In the genomic region with DNA sequence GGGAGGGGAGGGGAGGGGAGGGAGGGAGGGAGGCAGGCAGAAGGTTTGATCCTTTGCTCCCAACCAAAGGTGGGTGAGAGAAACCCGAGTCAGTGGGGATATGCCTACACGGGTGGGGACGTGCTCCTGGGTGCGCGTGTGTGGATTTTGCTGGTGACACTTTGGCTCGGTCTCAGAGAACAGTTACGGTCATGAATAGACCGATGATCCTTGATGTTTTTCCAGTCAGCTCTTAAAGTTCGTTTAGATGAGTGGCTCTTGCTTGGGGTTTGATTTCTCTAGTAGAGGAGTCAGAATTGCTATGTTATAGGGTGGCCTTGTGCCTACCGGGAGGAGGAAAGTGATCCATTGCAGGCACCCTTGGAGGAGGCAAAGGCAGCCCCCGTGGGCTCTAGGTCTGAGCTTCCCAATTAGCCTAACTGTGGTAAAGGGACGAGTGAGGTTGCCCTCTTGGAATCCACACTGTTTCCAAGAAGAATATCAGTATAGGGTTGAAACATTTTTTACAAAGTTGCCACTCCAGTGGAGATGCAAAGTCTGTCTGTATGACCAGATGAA, we compare ENCODE assay signal across 8 mouse cellular contexts. TPM values are rescaled to one million over a fixed set of nuclear protein-coding genes. Genes with fewer than 3 reads are reported as not detected.
DNase-seq lines count a peak whose midpoint lies in the region; ATAC-seq and TF ChIP-seq lines count a peak whose summit lies in the region.

No protein-coding gene starts in this region.

- no peak for TF ChIP-seq CTCF in kidney, postnatal 0 days (IDR thresholded peaks at IDR 0.05; ENCODE audit: low read depth)

- 7% methylated on average over 12 of the region's 12 CpGs for WGBS in kidney, postnatal 0 days
- WGBS in hindbrain, embryonic 12.5 days = 7% methylated on average over 12 of the region's 12 CpGs
- 3% methylated on average over 12 of the region's 12 CpGs for WGBS in midbrain, embryonic 15.5 days

- H3K9ac ChIP-seq in kidney, postnatal 0 days (ENCODE audit: low read depth, low read length) = peak overlapping the region; percentile 31
- H3K9ac ChIP-seq in hindbrain, embryonic 12.5 days = peak overlapping the region; percentile 59
- 0 out of 2 replicates have a peak overlapping the region, but pooled peaks have one; percentile 6 for H3K9ac ChIP-seq in midbrain, embryonic 15.5 days

- H3K4me2 ChIP-seq in kidney, postnatal 0 days (ENCODE audit: low read length) = peak overlapping the region; percentile 66
- H3K4me2 ChIP-seq in hindbrain, embryonic 12.5 days (replicated peaks) = peak overlapping the region; percentile 75
- H3K4me2 ChIP-seq in midbrain, embryonic 15.5 days = peak overlapping the region; percentile 93

- H3K4me1 ChIP-seq in kidney, postnatal 0 days (replicated peaks; ENCODE audit: insufficient read depth, low read length) = peaks cover 6% of the 10 kb centered on the region; the same call in 1 of the 2 replicates
- H3K4me1 ChIP-seq in hindbrain, embryonic 12.5 days = peaks cover 30% of the 10 kb centered on the region
- H3K4me1 ChIP-seq in midbrain, embryonic 15.5 days = peaks cover 25% of the 10 kb centered on the region

- peak overlapping the region; percentile 46 for H3K4me3 ChIP-seq in kidney, postnatal 0 days (replicated peaks; ENCODE audit: low read depth, low read length)
- H3K4me3 ChIP-seq in hindbrain, embryonic 12.5 days = peak overlapping the region; percentile 64
- H3K4me3 ChIP-seq in midbrain, embryonic 15.5 days = peak overlapping the region; percentile 72

- no peak for DNase-seq in kidney, postnatal 0 days (ENCODE audit: low spot score)
- DNase-seq in kidney, postnatal 4 days = no peak
- DNase-seq in cerebellum, postnatal 14 days = peak; percentile 30 to 48
- DNase-seq in urinary bladder, postnatal 36 days (ENCODE audit: low spot score in 2 of 2) = no peak
- DNase-seq in testis, postnatal 10 days (ENCODE audit: low spot score) = no peak
- no peak for DNase-seq in left cerebral cortex, adult 8-10 months (ENCODE audit: low spot score in 2 of 2)

- H3K9me3 ChIP-seq in kidney, postnatal 0 days (replicated peaks; ENCODE audit: low read length) = no peaks in the 10 kb centered on the region
- H3K9me3 ChIP-seq in hindbrain, embryonic 12.5 days (replicated peaks) = no peaks in the 10 kb centered on the region
- no peaks in the 10 kb centered on the region for H3K9me3 ChIP-seq in midbrain, embryonic 15.5 days

- no peaks in the 10 kb centered on the region for H3K27me3 ChIP-seq in kidney, postnatal 0 days (ENCODE audit: insufficient read depth, low read length)
- no peaks in the 10 kb centered on the region for H3K27me3 ChIP-seq in hindbrain, embryonic 12.5 days
- H3K27me3 ChIP-seq in midbrain, embryonic 15.5 days (replicated peaks) = no peaks in the 10 kb centered on the region

- no peaks in the 10 kb centered on the region for H3K36me3 ChIP-seq in kidney, postnatal 0 days (ENCODE audit: insufficient read depth, low read length)
- no peaks in the 10 kb centered on the region; the same call in 1 of the 2 replicates for H3K36me3 ChIP-seq in hindbrain, embryonic 12.5 days
- H3K36me3 ChIP-seq in midbrain, embryonic 15.5 days (replicated peaks) = no peaks in the 10 kb centered on the region

- no peak overlapping the region for H3K27ac ChIP-seq in kidney, postnatal 0 days
- no peak overlapping the region for H3K27ac ChIP-seq in hindbrain, embryonic 12.5 days
- H3K27ac ChIP-seq in midbrain, embryonic 15.5 days = no peak overlapping the region

- no peak for ATAC-seq in kidney, postnatal 0 days (replicated peaks; ENCODE audit: low FRiP score, low read depth)
- ATAC-seq in hindbrain, embryonic 12.5 days (ENCODE audit: low FRiP score) = no peak
- no peak for ATAC-seq in midbrain, embryonic 15.5 days (replicated peaks)

RNA-seq across cellular contexts. Expression of a gene that starts 1.3 kb away (rescaled TPM):
- polyA plus RNA-seq in kidney, postnatal 0 days (2015; fragmentation: Nextera tagmentation; extraction: Ambion mirVana) = 2.1 and 2.3 TPM in 2 replicates
- polyA plus RNA-seq in hindbrain, embryonic 12.5 days (2016; fragmentation: Nextera tagmentation; extraction: Ambion mirVana) = 1.7 and 1.9 TPM in 2 replicates
- 0.84 and 1.2 TPM in 2 replicates for polyA plus RNA-seq in midbrain, embryonic 15.5 days (2015; fragmentation: Nextera tagmentation; extraction: Ambion mirVana)
- total RNA-seq in left cerebral cortex, adult 8-10 months (2022) = under 1 TPM in 2 of 4 experiments, not detected in 2; 0.37 to 0.39 TPM

RNA-seq across cellular contexts. Expression of a gene that starts 22.3 kb away (rescaled TPM):
- polyA plus RNA-seq in kidney, postnatal 0 days (2015; fragmentation: Nextera tagmentation; extraction: Ambion mirVana) = 3.1 and 3.4 TPM in 2 replicates
- 7.5 and 8.0 TPM in 2 replicates for polyA plus RNA-seq in hindbrain, embryonic 12.5 days (2016; fragmentation: Nextera tagmentation; extraction: Ambion mirVana)
- polyA plus RNA-seq in midbrain, embryonic 15.5 days (2015; fragmentation: Nextera tagmentation; extraction: Ambion mirVana) = 4.9 and 5.2 TPM in 2 replicates
- total RNA-seq in left cerebral cortex, adult 8-10 months (2022) = 1 to 10 TPM; 5.5 to 7.1 (median 6.2) TPM

Comparison
In these comparisons a context has a peak if more than half of its experiments do, and no peak if none do; other contexts are left out.
1. DNase-seq: peak in cerebellum, postnatal 14 days (2 of 2); none in kidney, postnatal 0 days (single experiment), kidney, postnatal 4 days (0 of 2), urinary bladder, postnatal 36 days (0 of 2), testis, postnatal 10 days (single experiment) and left cerebral cortex, adult 8-10 months (0 of 2).
2. H3K9ac ChIP-seq: peak in every context shown above with its lines; median percentile 59 in hindbrain, embryonic 12.5 days; 31 in kidney, postnatal 0 days; 6 in midbrain, embryonic 15.5 days.
3. Peak in every context shown above with its lines, with median percentiles within 50 percentile points of each other: H3K4me2 ChIP-seq and H3K4me3 ChIP-seq.